Mouse (Mus musculus) T-cell, adult 2 months (primary cell): Measurements from ENCODE around the gene Mrln.

Source experiments
- DNase-seq: peaks from one replicate; pipeline ENCODE4 v3.0.0; 2022; ENCODE audit warnings: low spot score

The Mrln gene

GRCm38 (mm10) chr10:70255601-70256210 is 51.2 kb downstream of the Mrln start:
- DNase-seq: no peak

GRCm38 (mm10) chr10:70257029-70257428 is 52.6 kb downstream of the Mrln start:
- no peak for DNase-seq

- DNase-seq: no peak
Measured at GRCm38 (mm10) chr10:70260904-70261303, 56.4 kb downstream of the Mrln start.

- no peak for DNase-seq
Measured at GRCm38 (mm10) chr10:70262051-70262450, 57.6 kb downstream of the Mrln start.

GRCm38 (mm10) chr10:70263681-70264189 is 59.3 kb downstream of the Mrln start:
- DNase-seq: no peak

GRCm38 (mm10) chr10:70264337-70265036 is 60.0 kb downstream of the Mrln start:
- DNase-seq: no peak

- no peak for DNase-seq
Measured at GRCm38 (mm10) chr10:70266501-70266900, 62.0 kb downstream of the Mrln start.

- no peak for DNase-seq
Measured at GRCm38 (mm10) chr10:70268581-70269446, 64.3 kb downstream of the Mrln start.
